Mouse (Mus musculus) thymus, postnatal 0 days (tissue): ENCODE data around the gene Plaur. TPM values are rescaled to one million over a fixed set of nuclear protein-coding genes. Genes with fewer than 3 reads are reported as not detected.

Experiments used
- DNase-seq: peaks from one replicate; pipeline ENCODE4 v3.0.0-alpha.2; 2015; ENCODE audit warnings: low spot score
- polyA plus RNA-seq: library from polyadenylated mRNA; unstranded; fragments of >200 nt; fragmentation: Nextera tagmentation; extraction: Ambion mirVana; gene quantifications from 2 replicates; pipeline ENCODE4 v1.2.1, GENCODE M21; 2015

The Plaur gene
- polyA plus RNA-seq = 3.0 and 3.4 TPM in 2 replicates

- DNase-seq = no peak
Measured at GRCm38 (mm10) chr7:24462388-24463319, at the start of gene Plaur. Gene Plaur, plus strand, starts transcription at chr7:24462484.

- peak; percentile 75 for DNase-seq
Measured at GRCm38 (mm10) chr7:24413630-24414029, 48.7 kb upstream of the Plaur start.

- no peak for DNase-seq
Measured at GRCm38 (mm10) chr7:24415261-24415660, 47.0 kb upstream of the Plaur start.

- no peak for DNase-seq
Measured at GRCm38 (mm10) chr7:24419579-24419978, 42.7 kb upstream of the Plaur start.

- DNase-seq = no peak
Measured at GRCm38 (mm10) chr7:24421648-24422047, 40.6 kb upstream of the Plaur start.

GRCm38 (mm10) chr7:24422251-24422650 is 40.0 kb upstream of the Plaur start:
- no peak for DNase-seq

- no peak for DNase-seq
Measured at GRCm38 (mm10) chr7:24423107-24423763, 39.0 kb upstream of the Plaur start.

- no peak for DNase-seq
Measured at GRCm38 (mm10) chr7:24423956-24424732, 38.1 kb upstream of the Plaur start.

GRCm38 (mm10) chr7:24425919-24426318 is 36.4 kb upstream of the Plaur start:
- no peak for DNase-seq

- no peak for DNase-seq
Measured at GRCm38 (mm10) chr7:24427168-24427567, 35.1 kb upstream of the Plaur start.

- no peak for DNase-seq
Measured at GRCm38 (mm10) chr7:24428725-24429124, 33.6 kb upstream of the Plaur start.

- no peak for DNase-seq
Measured at GRCm38 (mm10) chr7:24429413-24430112, 32.7 kb upstream of the Plaur start.

GRCm38 (mm10) chr7:24430551-24431345 is 31.5 kb upstream of the Plaur start:
- DNase-seq = peak; percentile 35

GRCm38 (mm10) chr7:24431713-24432112 is 30.6 kb upstream of the Plaur start:
- no peak for DNase-seq

GRCm38 (mm10) chr7:24435305-24435704 is 27.0 kb upstream of the Plaur start:
- DNase-seq = no peak

- DNase-seq = no peak
Measured at GRCm38 (mm10) chr7:24437981-24438380, 24.3 kb upstream of the Plaur start.

GRCm38 (mm10) chr7:24439191-24439590 is 23.1 kb upstream of the Plaur start:
- DNase-seq = no peak

- no peak for DNase-seq
Measured at GRCm38 (mm10) chr7:24439891-24440290, 22.4 kb upstream of the Plaur start.

GRCm38 (mm10) chr7:24441785-24442184 is 20.5 kb upstream of the Plaur start:
- DNase-seq = peak; percentile 87

GRCm38 (mm10) chr7:24442313-24442712 is 20.0 kb upstream of the Plaur start:
- DNase-seq = no peak
